ENCODE assay signal across 13 mouse cellular contexts in genomic region chr1:53952395-53952794, GRCm38 (mm10).
"Had no signal": no experiment of that assay in that cellular context is flagged by ENCODE, and none has a peak within 500 bp of the region (broad histone marks: within the 10 kb centered on the region; RNA-seq: fewer than 3 reads in every experiment).

No protein-coding gene starts in this region.

- ATAC-seq: intestine, embryonic 15.5 days; liver, embryonic 12.5 days had no signal

- DNase-seq: kidney, adult 11 months; kidney, adult 8-10 months; kidney, postnatal 10 days; kidney, postnatal 36 days; liver; lung, adult 18-20 months; lung, postnatal 10 days; lung, postnatal 36 days; midbrain, embryonic 14.5 days; thymus, adult 18-20 months; thymus, postnatal 36 days had no signal
